Mouse (Mus musculus): ENCODE measurements around the gene Hnf1b. TPM values are rescaled to one million over a fixed set of nuclear protein-coding genes. Genes with fewer than 3 reads are reported as not detected.

Hnf1b gene
- total and polyA plus RNA-seq, 2 experiments from 2014 or later = 0.27 TPM; not detected in 1

DNA sequence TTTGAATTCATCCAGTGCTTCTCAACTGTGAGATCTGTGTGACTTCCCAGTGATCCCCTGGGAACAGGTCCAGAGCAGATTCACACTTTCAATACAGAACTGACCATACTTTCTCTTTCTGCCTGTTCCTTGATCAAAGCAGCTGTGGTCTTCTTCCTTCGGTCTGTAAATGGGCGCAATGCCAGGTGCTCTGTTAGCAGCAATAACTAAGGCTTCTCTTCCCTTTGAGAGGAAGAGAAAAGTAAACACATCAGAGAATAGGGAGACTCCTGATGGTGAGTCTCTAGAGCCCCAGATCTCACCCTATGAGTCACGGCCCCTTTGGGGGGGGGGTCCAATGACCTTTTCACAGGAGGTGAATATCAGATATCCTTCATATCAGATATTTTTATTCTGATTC, 29.3 kb downstream of the Hnf1b start:
- no peaks in the 10 kb centered on the region for H3K4me1 ChIP-seq (ENCODE audit: insufficient read depth)
- TF ChIP-seq CTCF (IDR thresholded peaks at IDR 0.05; ENCODE audit: low read depth) = no peak
- no peaks in the 10 kb centered on the region for H3K9me3 ChIP-seq (ENCODE audit: low read length)
- no peak overlapping the region for H3K4me3 ChIP-seq (ENCODE audit: low read depth, low read length)
- H3K36me3 ChIP-seq (ENCODE audit: insufficient read depth) = no peaks in the 10 kb centered on the region
- no peak overlapping the region for H3K4me2 ChIP-seq (ENCODE audit: low read depth)
- DNase-seq (no peak), ATAC-seq (no peak)
- H3K27ac ChIP-seq (ENCODE audit: low read depth, low read length) = no peak overlapping the region
- 64% methylated on average over 3 of the region's 3 CpGs for WGBS
- H3K9ac ChIP-seq = no peak overlapping the region
- H3K27me3 ChIP-seq (ENCODE audit: insufficient read depth, low read length) = no peaks in the 10 kb centered on the region

DNA sequence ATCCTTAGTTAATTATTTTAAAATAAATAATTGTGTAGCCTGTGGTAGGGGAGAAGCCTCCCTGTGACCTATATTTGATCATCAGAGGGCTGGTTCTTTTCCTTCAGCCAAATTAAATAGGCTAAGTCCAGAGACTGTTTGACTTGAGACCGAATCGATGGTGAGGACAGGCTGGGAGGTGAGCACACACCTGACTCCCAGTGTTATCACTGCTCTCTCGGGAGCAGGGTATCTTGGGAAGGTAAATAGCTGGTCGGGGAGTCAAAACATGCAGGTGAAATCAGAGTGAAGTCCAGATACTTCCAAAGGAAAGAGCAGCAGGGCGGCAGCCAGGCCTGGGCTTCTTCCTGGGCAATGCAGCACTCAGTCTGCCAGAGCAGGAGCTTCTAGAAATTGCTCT, 31.6 kb downstream of the Hnf1b start:
- TF ChIP-seq CTCF (IDR thresholded peaks at IDR 0.05; ENCODE audit: low read depth) = no peak
- Histone ChIP-seq H3K9ac (no peak overlapping the region), H3K4me2 (ENCODE audit: low read depth) (no peak overlapping the region), H3K4me3 (ENCODE audit: low read depth, low read length) (no peak overlapping the region), H3K27ac (ENCODE audit: low read depth, low read length) (no peak overlapping the region), H3K36me3 (ENCODE audit: insufficient read depth) (no peaks in the 10 kb centered on the region), H3K27me3 (ENCODE audit: insufficient read depth, low read length) (no peaks in the 10 kb centered on the region), H3K4me1 (ENCODE audit: insufficient read depth) (no peaks in the 10 kb centered on the region), H3K9me3 (ENCODE audit: low read length) (no peaks in the 10 kb centered on the region)
- ATAC-seq (no peak), DNase-seq (no peak)
- WGBS = 86% methylated on average over 5 of the region's 5 CpGs

DNA sequence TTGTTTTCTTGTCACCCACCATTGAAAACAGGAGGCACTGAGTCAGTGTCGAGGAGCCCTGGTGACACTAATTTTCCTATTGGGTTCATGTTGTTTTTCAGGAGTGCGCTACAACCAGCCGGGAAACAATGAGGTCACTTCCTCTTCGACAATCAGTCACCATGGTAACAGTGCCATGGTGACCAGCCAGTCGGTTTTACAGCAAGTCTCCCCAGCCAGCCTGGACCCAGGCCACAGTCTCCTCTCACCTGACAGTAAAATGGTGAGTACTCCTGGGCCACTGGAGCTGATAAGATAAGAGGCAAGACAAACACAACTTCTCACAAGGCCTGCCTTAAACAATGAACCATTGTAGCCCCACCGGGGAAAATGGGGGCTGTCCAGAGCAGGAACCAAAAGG, 32.7 kb downstream of the Hnf1b start:
- H3K9me3 ChIP-seq (ENCODE audit: low read length) = no peaks in the 10 kb centered on the region
- ATAC-seq (no peak; the same call in 1 of the 2 replicates), DNase-seq (peak; percentile 20)
- WGBS = 38% methylated on average over 6 of the region's 6 CpGs
- no peak overlapping the region for H3K9ac ChIP-seq
- no peaks in the 10 kb centered on the region for H3K4me1 ChIP-seq (ENCODE audit: insufficient read depth)
- no peaks in the 10 kb centered on the region for H3K27me3 ChIP-seq (ENCODE audit: insufficient read depth, low read length)
- no peak for TF ChIP-seq CTCF (IDR thresholded peaks at IDR 0.05; ENCODE audit: low read depth)
- H3K4me3 ChIP-seq (ENCODE audit: low read depth, low read length) = no peak overlapping the region
- no peak overlapping the region for H3K27ac ChIP-seq (ENCODE audit: low read depth, low read length)
- H3K36me3 ChIP-seq (ENCODE audit: insufficient read depth) = no peaks in the 10 kb centered on the region
- H3K4me2 ChIP-seq (ENCODE audit: low read depth) = no peak overlapping the region

DNA sequence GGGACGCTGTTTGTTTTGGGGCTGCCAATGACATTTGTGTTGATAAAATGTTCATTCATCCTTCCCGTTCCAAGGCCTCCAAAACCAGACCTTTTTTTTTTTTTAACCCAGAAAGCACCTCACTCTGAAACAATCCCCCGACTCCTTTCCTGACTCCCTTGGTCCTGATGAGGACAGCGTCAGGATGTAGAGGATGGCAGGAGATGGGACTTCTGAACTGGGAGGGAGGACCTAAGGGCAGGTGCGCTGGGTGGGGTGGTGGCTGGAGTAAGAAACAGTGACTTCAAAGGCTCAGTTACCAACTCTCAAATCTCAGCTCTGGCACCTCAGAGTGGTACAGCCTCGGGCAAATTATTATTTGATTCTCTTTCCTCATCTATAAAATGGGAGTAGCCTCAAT, 33.2 kb downstream of the Hnf1b start:
- Histone ChIP-seq H3K36me3 (ENCODE audit: insufficient read depth) (no peaks in the 10 kb centered on the region), H3K27ac (ENCODE audit: low read depth, low read length) (no peak overlapping the region), H3K4me2 (ENCODE audit: low read depth) (no peak overlapping the region), H3K4me3 (ENCODE audit: low read depth, low read length) (no peak overlapping the region), H3K27me3 (ENCODE audit: insufficient read depth, low read length) (no peaks in the 10 kb centered on the region), H3K9me3 (ENCODE audit: low read length) (no peaks in the 10 kb centered on the region), H3K4me1 (ENCODE audit: insufficient read depth) (no peaks in the 10 kb centered on the region), H3K9ac (no peak overlapping the region)
- WGBS = 86% methylated on average over 6 of the region's 6 CpGs
- no peak for TF ChIP-seq CTCF (IDR thresholded peaks at IDR 0.05; ENCODE audit: low read depth)
- no peak for DNase-seq
- no peak for ATAC-seq

DNA sequence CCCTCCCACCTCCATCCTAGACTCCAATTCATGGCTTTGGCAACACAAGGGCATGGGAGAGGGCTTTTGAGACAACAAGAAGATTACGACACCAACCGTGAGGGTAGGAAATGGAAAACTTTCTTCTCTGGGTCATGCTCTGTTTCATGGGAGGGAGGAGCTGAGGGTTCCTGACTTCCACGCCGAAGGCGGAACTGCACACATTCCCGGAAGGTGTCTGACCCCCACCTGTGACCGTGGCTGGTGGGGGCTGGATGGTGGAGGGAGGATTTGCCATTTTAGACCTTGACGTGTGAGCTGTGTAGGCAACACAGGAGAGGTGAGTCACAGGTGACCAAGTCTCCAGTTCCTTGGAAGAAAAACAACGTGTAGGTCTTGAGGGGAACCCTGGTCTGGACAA, 33.9 kb downstream of the Hnf1b start:
- ATAC-seq = no peak
- no peak for DNase-seq
- Histone ChIP-seq H3K9me3 (ENCODE audit: low read length) (no peaks in the 10 kb centered on the region), H3K27ac (ENCODE audit: low read depth, low read length) (no peak overlapping the region), H3K4me3 (ENCODE audit: low read depth, low read length) (no peak overlapping the region), H3K36me3 (ENCODE audit: insufficient read depth) (no peaks in the 10 kb centered on the region), H3K4me2 (ENCODE audit: low read depth) (no peak overlapping the region), H3K9ac (no peak overlapping the region), H3K27me3 (ENCODE audit: insufficient read depth, low read length) (no peaks in the 10 kb centered on the region), H3K4me1 (ENCODE audit: insufficient read depth) (no peaks in the 10 kb centered on the region)
- 87% methylated on average over 9 of the region's 9 CpGs for WGBS
- no peak for TF ChIP-seq CTCF (IDR thresholded peaks at IDR 0.05; ENCODE audit: low read depth)

DNA sequence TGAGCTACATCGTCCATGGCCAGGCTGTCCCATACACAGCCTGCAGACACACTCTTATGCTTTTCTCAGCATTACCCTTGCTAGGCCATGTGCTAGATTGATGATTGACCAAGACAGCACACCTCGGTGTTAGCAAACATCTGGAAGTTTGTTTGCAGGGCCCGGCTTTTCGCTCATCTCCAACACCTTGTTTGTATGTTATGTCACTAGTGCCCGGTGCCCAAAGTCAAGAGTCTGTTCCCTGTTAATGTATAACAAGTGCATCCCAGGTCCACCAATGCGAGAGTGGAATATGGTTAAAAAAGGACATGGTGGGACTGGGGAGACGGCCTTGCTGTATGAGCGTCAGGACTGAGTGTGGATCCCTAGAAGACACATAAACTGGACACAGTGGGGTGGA, 35.3 kb downstream of the Hnf1b start:
- ATAC-seq = no peak
- H3K36me3 ChIP-seq (ENCODE audit: insufficient read depth) = no peaks in the 10 kb centered on the region
- WGBS = 97% methylated on average over 8 of the region's 8 CpGs

DNA sequence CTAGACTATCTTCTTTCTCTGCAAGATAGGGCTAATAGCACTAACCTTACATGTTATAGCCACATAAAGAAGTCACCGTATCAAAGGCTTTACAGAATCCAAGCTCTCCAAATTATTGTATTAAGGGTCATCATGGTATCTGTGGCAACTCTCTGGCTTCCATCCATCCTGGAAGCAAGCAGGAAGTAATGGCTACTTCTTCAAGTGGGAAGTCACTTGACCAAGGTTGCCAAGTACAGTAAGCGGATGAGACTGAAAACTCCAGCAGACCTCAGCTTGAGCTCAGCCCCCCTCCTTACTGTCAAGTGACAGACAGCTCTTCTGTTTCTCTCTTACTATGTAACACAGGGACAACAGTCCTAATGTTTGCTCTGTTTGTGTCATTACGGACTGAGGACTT, 36.9 kb downstream of the Hnf1b start:
- no peaks in the 10 kb centered on the region for H3K36me3 ChIP-seq (ENCODE audit: insufficient read depth)
- DNase-seq (no peak), ATAC-seq (no peak)
- no peak overlapping the region for H3K27ac ChIP-seq (ENCODE audit: low read depth, low read length)
- 74% methylated on average over 3 of the region's 3 CpGs for WGBS
- no peaks in the 10 kb centered on the region for H3K4me1 ChIP-seq (ENCODE audit: insufficient read depth)
- H3K9me3 ChIP-seq (ENCODE audit: low read length) = no peaks in the 10 kb centered on the region
- H3K27me3 ChIP-seq (ENCODE audit: insufficient read depth, low read length) = no peaks in the 10 kb centered on the region
- TF ChIP-seq CTCF (IDR thresholded peaks at IDR 0.05; ENCODE audit: low read depth) = no peak
- no peak overlapping the region for H3K9ac ChIP-seq
- H3K4me2 ChIP-seq (ENCODE audit: low read depth) = no peak overlapping the region
- H3K4me3 ChIP-seq (ENCODE audit: low read depth, low read length) = no peak overlapping the region

More for the DNA sequence above, 35.3 kb downstream of the Hnf1b start:
- no peak overlapping the region for H3K27ac ChIP-seq (ENCODE audit: low read depth, low read length)
- TF ChIP-seq CTCF (IDR thresholded peaks at IDR 0.05; ENCODE audit: low read depth) = no peak
- H3K9ac ChIP-seq = no peak overlapping the region
- H3K4me3 ChIP-seq (ENCODE audit: low read depth, low read length) = no peak overlapping the region
- no peak overlapping the region for H3K4me2 ChIP-seq (ENCODE audit: low read depth)
- H3K9me3 ChIP-seq (ENCODE audit: low read length) = no peaks in the 10 kb centered on the region
- no peak for DNase-seq
- no peaks in the 10 kb centered on the region for H3K27me3 ChIP-seq (ENCODE audit: insufficient read depth, low read length)
- H3K4me1 ChIP-seq (ENCODE audit: insufficient read depth) = no peaks in the 10 kb centered on the region

DNA sequence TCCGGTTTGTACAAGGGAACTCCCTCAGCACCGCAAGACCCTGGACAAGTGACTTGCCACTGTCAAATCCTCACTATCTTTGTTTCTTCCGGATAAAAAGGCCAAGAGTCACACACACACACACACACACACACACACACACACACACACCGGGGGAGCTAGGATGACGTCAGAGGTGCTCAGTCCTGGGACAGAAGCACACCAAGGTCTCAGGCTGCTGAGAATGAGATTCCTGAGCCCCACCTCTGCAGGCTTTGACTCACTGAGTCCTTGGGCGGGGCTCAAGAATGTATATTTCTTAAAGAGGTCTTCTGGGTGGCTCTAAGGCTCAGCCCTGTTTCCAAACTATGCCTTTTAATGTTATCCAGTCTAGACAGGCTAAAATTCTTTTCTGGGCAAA, 41.5 kb downstream of the Hnf1b start:
- H3K4me3 ChIP-seq (ENCODE audit: low read depth, low read length) = no peak overlapping the region
- no peaks in the 10 kb centered on the region for H3K4me1 ChIP-seq (ENCODE audit: insufficient read depth)
- H3K9ac ChIP-seq = no peak overlapping the region
- ATAC-seq = no peak
- no peak overlapping the region for H3K27ac ChIP-seq (ENCODE audit: low read depth, low read length)
- H3K36me3 ChIP-seq (ENCODE audit: insufficient read depth) = no peaks in the 10 kb centered on the region
- DNase-seq = no peak
- H3K27me3 ChIP-seq (ENCODE audit: insufficient read depth, low read length) = no peaks in the 10 kb centered on the region
- no peak overlapping the region for H3K4me2 ChIP-seq (ENCODE audit: low read depth)
- no peaks in the 10 kb centered on the region for H3K9me3 ChIP-seq (ENCODE audit: low read length)
- TF ChIP-seq CTCF (IDR thresholded peaks at IDR 0.05; ENCODE audit: low read depth) = no peak
- 55% methylated on average over 6 of the region's 6 CpGs for WGBS
